Mouse (Mus musculus) colon, adult 2 months (tissue): Measurements from ENCODE around the gene Dnajb14. TPM values are rescaled to one million over a fixed set of nuclear protein-coding genes. Genes with fewer than 3 reads are reported as not detected.

Experiments
- polyA plus RNA-seq: library from polyadenylated mRNA; depleted of rRNA; stranded (reverse); fragments of >200 nt; gene quantifications from 2 replicates; pipeline ENCODE4 v1.2.3, GENCODE M21; 2012; rRNA removed

The Dnajb14 gene
- 2.6 and 2.9 TPM in 2 replicates for polyA plus RNA-seq

GRCm38 (mm10) chr3:137867437-137868093, at the start of gene Dnajb14:
TSS of gene Dnajb14 (plus strand) at chr3:137867675.

GRCm38 (mm10) chr3:137864124-137864987, 3.1 kb upstream of the Dnajb14 start, which contains the start of gene H2afz:
TSS of gene H2afz (plus strand) at chr3:137864487.

GRCm38 (mm10) chr3:137918172-137918931, 50.9 kb downstream of the Dnajb14 start, which contains the start of gene Lamtor3:
TSS of gene Lamtor3 (plus strand) at chr3:137918506.

Other genes starting within 250 kb of the Dnajb14 start
- 0.44 and 0.56 TPM in 2 replicates for gene Ddit4l, start 246.1 kb upstream of the Dnajb14 start, polyA plus RNA-seq
- not detected in 2 replicates for gene Gm21962, start 196.2 kb upstream of the Dnajb14 start, polyA plus RNA-seq
- 640 and 657 TPM in 2 replicates for gene H2afz, start 3.2 kb upstream of the Dnajb14 start, polyA plus RNA-seq
- 14.9 and 18.9 TPM in 2 replicates for gene Lamtor3, start 50.8 kb downstream of the Dnajb14 start, polyA plus RNA-seq
- gene Dapp1, start 113.9 kb downstream of the Dnajb14 start, polyA plus RNA-seq = 2.5 and 3.2 TPM in 2 replicates
- 0.03 TPM in 2 replicates for gene 1110002E22Rik, start 197.4 kb downstream of the Dnajb14 start, polyA plus RNA-seq
- gene Gm5105, start 199.7 kb downstream of the Dnajb14 start, polyA plus RNA-seq = not detected in 2 replicates